Mouse (Mus musculus) liver, embryonic 16.5 days (tissue): ENCODE measurements around the gene Arhgef12. TPM values are rescaled to one million over a fixed set of nuclear protein-coding genes. Genes with fewer than 3 reads are reported as not detected.

Experiments used
- ATAC-seq: fragments of 200-750 bp; cut with Nextera tagmentation; 2 replicates; pipeline ENCODE4 v1.8.0; 2017; ENCODE audit warnings: low read depth, mild to moderate bottlenecking, moderate number of reproducible peaks, moderate library complexity
- H3K27ac ChIP-seq: fragments of 300-500 bp; sonication (generic); 2 replicates; pipeline ENCODE4 v1.5.1; 2014; ENCODE audit warnings: mild to moderate bottlenecking, low read length
- H3K27me3 ChIP-seq: fragments of 300-500 bp; sonication (generic); 2 replicates; pipeline ENCODE4 v1.6.1; 2014; ENCODE audit warnings: low read depth, low read length, mixed read lengths; ENCODE audit not compliant: control insufficient read depth, insufficient read depth
- H3K36me3 ChIP-seq: fragments of 300-500 bp; sonication (generic); 2 replicates; pipeline ENCODE4 v1.6.1; 2014; ENCODE audit warnings: mild to moderate bottlenecking; ENCODE audit not compliant: control insufficient read depth, insufficient read depth
- H3K4me1 ChIP-seq: fragments of 300-500 bp; sonication (generic); 2 replicates; pipeline ENCODE4 v1.6.1; 2014; ENCODE audit warnings: low read depth, low read length, mixed read lengths; ENCODE audit not compliant: control insufficient read depth
- H3K4me2 ChIP-seq: fragments of 300-500 bp; sonication (generic); 2 replicates; pipeline ENCODE4 v1.6.1; 2014; ENCODE audit warnings: low read depth, low read length, mixed read lengths
- H3K4me3 ChIP-seq: fragments of 300-500 bp; sonication (generic); 2 replicates; pipeline ENCODE4 v1.5.1; 2014; ENCODE audit warnings: low read depth, mild to moderate bottlenecking, low read length
- H3K9ac ChIP-seq: fragments of 300-500 bp; sonication (generic); 2 replicates; pipeline ENCODE4 v1.6.1; 2014; ENCODE audit warnings: low read depth, low read length
- H3K9me3 ChIP-seq: fragments of 300-500 bp; sonication (generic); replicated peaks from 2 replicates; pipeline ENCODE4 v1.6.1; 2016; ENCODE audit warnings: low read length; ENCODE audit not compliant: control insufficient read depth
- WGBS: fragments of 180-500 bp; shearing (Covaris S2); extraction: QIAGEN DNeasy Blood & Tissue Kit; methylation state at CpG from one replicate; pipeline ENCODE4 v1.1.7; 2014; ENCODE audit not compliant: insufficient replicate concordance; 5-methylcytosine and 5-hydroxymethylcytosine counted together
- polyA plus RNA-seq: library from polyadenylated mRNA; unstranded; fragments of >200 nt; fragmentation: Nextera tagmentation; extraction: Ambion mirVana; gene quantifications from 2 replicates; pipeline ENCODE4 v1.2.1, GENCODE M21; 2015

Arhgef12 gene
- polyA plus RNA-seq, 1 experiment from 2014 or later, result 7.8 TPM

DNA sequence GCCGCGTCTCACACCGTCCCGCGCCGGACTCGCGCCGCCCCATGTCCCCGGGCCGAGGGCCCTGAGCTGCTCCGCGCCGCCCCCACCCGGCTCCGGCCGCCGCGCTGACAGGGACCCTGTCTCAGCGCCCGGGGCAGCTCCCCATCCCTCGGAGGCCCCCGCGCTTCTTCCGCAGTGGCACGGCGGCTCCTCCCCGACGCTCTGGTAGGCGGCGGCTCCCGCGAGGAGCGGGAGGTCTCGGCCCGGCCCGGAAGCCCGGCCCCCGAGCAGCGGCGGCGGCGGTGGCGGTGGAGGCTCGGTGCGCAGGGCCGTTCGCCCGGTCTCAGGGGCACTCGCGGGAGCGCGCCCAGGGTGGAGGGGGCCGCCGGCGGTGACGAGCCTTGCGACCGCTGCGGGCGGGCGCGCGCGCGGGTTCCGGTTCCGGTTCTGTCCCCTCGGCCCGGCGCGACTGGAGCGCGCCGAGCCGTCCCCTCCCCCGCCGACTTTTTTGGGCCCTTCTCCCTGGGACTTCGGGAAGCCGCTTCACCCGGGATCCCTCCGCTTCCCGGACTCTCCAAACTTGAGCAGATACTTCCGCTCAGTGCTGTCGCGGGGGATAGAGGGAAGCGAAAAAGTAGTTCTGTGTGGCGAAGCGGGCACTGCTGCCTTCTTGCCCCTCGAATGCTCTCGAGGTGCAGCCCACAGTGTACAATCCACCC, 1.2 kb downstream of the Arhgef12 start:
- no peaks in the 10 kb centered on the region for H3K9me3 ChIP-seq
- H3K4me3 ChIP-seq, result peak overlapping the region; percentile 87
- H3K36me3 ChIP-seq, result no peaks in the 10 kb centered on the region
- H3K4me1 ChIP-seq, result peaks cover 36% of the 10 kb centered on the region
- peak overlapping the region; percentile 89 for H3K9ac ChIP-seq
- ATAC-seq, result peak; percentile 72
- WGBS, result under 1% methylated on average over 73 of the region's 91 CpGs
- H3K27me3 ChIP-seq, result peaks cover 16% of the 10 kb centered on the region
- H3K27ac ChIP-seq, result peak overlapping the region; percentile 98
- H3K4me2 ChIP-seq, result peak overlapping the region; percentile 86

DNA sequence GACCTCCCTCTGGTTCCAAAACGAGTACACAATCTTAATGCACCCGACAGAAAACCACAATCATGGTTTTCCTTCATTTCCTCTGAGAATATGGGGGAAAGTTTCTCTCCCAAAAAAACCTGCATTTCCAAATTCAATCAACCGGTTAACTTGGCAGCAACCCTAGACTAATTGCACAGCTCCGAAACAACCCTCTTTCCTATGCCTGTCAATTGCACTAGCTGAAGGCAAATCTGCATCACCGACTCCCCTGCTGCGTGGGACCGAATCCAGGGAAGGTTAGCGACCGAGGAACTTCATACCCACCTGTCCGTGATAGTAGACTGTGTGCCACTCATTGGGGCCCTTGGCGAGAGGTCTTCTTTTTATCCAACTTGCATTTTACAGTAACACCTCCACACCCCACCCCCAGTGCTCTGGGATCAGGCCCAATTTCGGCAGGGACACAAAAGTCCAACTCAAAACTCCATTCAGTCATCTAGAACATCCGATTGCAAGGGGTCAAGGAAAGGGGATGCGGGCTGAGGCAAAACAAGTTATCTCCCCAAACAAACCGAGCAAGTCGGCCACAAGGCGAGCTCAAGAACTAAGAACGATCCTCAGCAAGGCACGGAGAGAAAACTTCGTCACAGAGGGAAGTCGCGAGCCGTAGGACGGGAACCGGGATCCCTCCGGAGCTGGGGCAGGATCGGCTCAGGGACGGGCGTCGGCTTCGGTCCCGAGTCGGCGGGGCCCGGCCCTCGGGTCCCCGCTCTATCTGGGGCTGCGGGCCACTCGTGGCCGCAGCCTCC, 2.0 kb downstream of the Arhgef12 start:
- no peaks in the 10 kb centered on the region for H3K36me3 ChIP-seq
- H3K4me3 ChIP-seq, result peak overlapping the region; percentile 87
- peak overlapping the region; percentile 98 for H3K27ac ChIP-seq
- H3K4me2 ChIP-seq, result peak overlapping the region; percentile 86
- peaks cover 38% of the 10 kb centered on the region for H3K4me1 ChIP-seq
- H3K9me3 ChIP-seq, result no peaks in the 10 kb centered on the region
- peak; percentile 49; the same call in 1 of the 2 replicates for ATAC-seq
- under 1% methylated on average over 38 of the region's 40 CpGs for WGBS
- peak overlapping the region; percentile 89 for H3K9ac ChIP-seq
- peaks cover 9% of the 10 kb centered on the region for H3K27me3 ChIP-seq

DNA sequence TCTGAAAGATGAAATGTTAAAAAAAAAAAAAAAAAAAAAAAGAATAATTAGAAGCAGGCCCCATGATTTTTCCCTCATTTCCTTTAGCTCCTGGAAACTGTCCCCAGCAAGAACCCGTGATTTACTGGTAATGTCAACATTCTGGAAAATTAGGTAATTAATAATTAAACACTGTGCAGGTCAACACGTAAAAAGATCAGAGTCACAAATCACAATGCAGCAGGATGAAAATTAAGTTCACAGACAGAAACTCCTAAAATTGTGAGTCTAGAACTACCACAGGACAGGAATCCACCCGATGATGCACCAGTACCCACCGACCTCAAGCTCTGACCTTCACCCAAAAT, 2.5 kb downstream of the Arhgef12 start:
- H3K4me2 ChIP-seq, result peak overlapping the region; percentile 86
- peak overlapping the region; percentile 98 for H3K27ac ChIP-seq
- peaks cover 41% of the 10 kb centered on the region for H3K4me1 ChIP-seq
- no peaks in the 10 kb centered on the region for H3K9me3 ChIP-seq
- H3K4me3 ChIP-seq, result peak overlapping the region; percentile 87
- 7% methylated on average over 4 of the region's 4 CpGs for WGBS
- H3K9ac ChIP-seq, result peak overlapping the region; percentile 89
- ATAC-seq, result no peak
- peaks cover 8% of the 10 kb centered on the region for H3K27me3 ChIP-seq
- H3K36me3 ChIP-seq, result no peaks in the 10 kb centered on the region

DNA sequence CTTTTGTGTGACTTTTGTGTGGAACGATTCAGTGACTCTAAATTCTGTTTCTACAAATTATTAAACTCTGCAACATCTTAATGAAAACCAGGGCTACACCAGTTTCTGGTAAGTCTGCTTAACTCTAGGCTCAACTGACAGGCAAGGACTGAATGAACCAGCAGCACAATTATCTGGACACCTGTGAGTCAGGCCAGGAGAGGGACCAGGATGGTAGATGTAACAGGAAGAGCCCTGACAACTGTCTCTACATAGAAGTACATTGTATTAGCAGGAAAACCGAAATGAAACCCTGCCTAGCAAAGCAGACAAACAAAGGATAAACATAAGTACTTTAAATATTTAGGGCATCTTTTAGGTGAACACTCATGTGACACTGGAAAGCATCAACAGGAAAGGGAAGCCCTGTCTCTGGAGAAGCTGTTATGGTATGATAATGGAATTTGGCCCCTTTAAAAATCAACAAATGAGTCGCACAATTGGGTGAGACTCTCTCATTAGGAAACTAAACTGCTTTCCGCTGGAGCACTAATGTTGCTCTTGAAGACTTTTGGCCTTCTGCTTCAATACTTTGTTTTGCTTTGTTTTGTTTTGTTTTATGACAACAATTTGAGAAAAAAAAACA, 3.3 kb downstream of the Arhgef12 start:
- Histone ChIP-seq H3K9me3 (no peaks in the 10 kb centered on the region), H3K4me2 (peak overlapping the region; percentile 86), H3K4me3 (peak overlapping the region; percentile 87), H3K27me3 (peaks cover 8% of the 10 kb centered on the region), H3K36me3 (no peaks in the 10 kb centered on the region), H3K9ac (peak overlapping the region; percentile 89), H3K4me1 (peaks cover 41% of the 10 kb centered on the region), H3K27ac (peak overlapping the region; percentile 98)
- no peak for ATAC-seq
- WGBS, result 24% methylated on average over 4 of the region's 4 CpGs

DNA sequence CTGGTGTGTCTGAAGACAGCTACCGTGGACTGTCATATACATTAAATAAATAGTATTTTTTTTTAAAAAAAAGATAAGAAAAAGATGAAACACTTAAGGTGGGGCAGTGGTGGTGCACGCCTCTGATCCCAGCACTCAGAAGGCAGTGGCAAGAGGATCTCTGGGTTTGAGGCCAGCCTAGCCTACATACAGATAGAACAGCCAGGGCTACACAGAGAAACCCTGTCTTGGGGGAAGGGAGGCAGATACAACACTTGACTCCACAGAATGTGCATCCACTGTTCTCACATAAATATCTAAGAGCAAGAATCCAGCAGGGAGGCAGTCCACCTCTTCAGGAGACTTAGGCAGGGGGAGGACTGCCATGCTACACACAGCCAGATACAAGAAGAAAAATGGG, 4.1 kb downstream of the Arhgef12 start:
- Histone ChIP-seq H3K27me3 (peaks cover 5% of the 10 kb centered on the region), H3K36me3 (no peaks in the 10 kb centered on the region), H3K4me2 (peak overlapping the region; percentile 86), H3K27ac (peak overlapping the region; percentile 98), H3K9ac (peak overlapping the region; percentile 89), H3K4me3 (peak overlapping the region; percentile 87), H3K9me3 (no peaks in the 10 kb centered on the region), H3K4me1 (peaks cover 39% of the 10 kb centered on the region)
- WGBS, result 39% methylated on average over 2 of the region's 2 CpGs
- ATAC-seq, result 0 out of 2 replicates have a peak, but pooled peaks have one; percentile 7

DNA sequence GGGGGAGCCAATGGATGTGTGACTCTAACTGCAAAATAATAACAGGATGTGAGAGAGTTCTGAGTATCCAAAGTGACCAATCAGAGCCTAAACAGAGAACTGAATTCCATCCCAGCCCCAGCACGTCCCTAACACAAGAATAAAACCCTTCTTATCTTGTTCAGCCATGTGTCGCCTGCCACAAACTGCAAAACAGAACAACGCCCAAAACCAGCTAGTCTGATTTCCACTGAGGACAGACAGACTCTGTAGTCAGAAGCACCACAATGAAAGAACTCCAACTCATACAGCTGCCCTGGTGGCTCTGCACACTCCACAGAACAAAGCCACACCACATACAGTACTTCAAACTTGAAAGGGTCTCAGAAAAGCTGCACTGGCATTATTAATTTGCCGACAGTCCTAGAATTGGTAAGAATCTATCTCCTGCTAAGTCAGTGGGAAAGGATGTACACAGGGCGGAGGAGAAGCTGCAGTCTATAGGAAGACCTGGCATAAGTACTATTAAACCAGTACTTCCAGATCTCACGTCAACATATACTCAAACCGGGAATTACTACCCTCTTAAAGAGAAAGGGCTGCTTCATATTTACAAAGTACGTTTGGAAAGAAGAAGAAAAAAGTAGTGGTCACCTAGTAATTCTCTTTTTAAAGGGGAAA, 5.0 kb downstream of the Arhgef12 start:
- no peaks in the 10 kb centered on the region for H3K9me3 ChIP-seq
- H3K4me1 ChIP-seq, result peaks cover 42% of the 10 kb centered on the region
- ATAC-seq, result peak; percentile 79
- H3K4me2 ChIP-seq, result peak overlapping the region; percentile 86
- H3K9ac ChIP-seq, result peak overlapping the region; percentile 89
- no peaks in the 10 kb centered on the region for H3K27me3 ChIP-seq
- no peaks in the 10 kb centered on the region; the same call in 1 of the 2 replicates for H3K36me3 ChIP-seq
- H3K4me3 ChIP-seq, result peak overlapping the region; percentile 87
- H3K27ac ChIP-seq, result peak overlapping the region; percentile 98
- 29% methylated on average over 8 of the region's 8 CpGs for WGBS

DNA sequence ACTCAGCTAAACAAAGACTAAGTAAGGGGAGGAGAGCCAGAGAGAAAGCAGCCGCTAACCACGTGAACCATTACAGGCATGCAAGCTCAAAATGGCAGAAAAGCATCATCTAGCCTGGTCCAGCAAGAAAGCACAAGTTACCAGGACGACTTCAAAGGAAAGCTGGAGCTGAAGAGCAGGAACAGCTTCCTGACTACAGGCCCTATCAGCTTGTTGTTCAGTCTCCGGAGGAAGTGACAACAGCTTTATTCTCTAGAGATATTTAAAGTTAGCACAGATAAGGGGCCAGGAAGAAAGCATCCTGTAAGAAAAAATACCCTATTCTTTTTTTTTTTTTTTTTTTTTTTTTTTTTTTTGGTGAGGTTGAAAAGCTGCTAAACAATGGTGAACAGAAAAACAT, 8.1 kb downstream of the Arhgef12 start:
- Histone ChIP-seq H3K27me3 (no peaks in the 10 kb centered on the region), H3K4me2 (peak overlapping the region; percentile 32; the same call in 1 of the 2 replicates), H3K27ac (no peak overlapping the region), H3K9me3 (no peaks in the 10 kb centered on the region), H3K36me3 (no peaks in the 10 kb centered on the region; the same call in 1 of the 2 replicates), H3K4me1 (peaks cover 44% of the 10 kb centered on the region), H3K9ac (no peak overlapping the region), H3K4me3 (no peak overlapping the region)
- 17% methylated on average over 4 of the region's 4 CpGs for WGBS
- ATAC-seq, result no peak

DNA sequence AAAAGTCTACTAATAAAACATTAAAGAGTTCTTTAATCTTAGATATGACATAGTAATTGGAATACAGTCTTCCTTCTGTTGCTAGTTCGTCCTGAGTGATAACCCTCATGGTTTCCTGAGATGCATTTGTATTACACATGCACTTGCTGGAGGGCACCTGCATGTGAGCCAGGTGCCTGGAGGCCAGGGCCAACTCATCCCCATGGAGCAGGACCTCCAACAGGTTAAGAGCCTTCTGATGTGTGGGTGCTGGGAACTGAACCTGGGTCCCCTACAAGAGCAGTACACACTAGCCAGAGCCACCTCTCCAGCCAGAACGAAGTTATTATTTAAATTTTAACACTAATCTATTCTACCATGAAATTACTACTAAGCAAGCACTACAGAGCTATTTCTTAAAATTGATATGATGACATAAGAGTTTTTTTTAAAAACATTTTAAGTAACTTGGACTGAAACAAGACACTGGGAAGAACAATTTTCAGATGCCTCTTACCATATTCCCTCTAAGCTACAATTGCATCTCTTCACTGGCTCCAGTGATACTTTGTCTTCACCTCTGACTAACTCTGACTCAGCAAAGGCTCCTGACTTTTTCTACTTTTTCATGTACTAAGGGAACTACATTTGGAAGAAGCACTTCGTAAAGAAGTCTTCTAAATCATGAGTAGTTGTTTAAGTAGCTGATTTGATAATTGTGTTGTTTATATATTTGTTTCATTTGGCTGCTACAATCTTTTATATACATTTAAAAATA, 9.1 kb downstream of the Arhgef12 start:
- Histone ChIP-seq H3K9me3 (no peaks in the 10 kb centered on the region), H3K4me3 (no peak overlapping the region), H3K27me3 (no peaks in the 10 kb centered on the region), H3K9ac (no peak overlapping the region), H3K4me2 (no peak overlapping the region), H3K4me1 (peaks cover 38% of the 10 kb centered on the region), H3K27ac (no peak overlapping the region), H3K36me3 (no peaks in the 10 kb centered on the region; the same call in 1 of the 2 replicates)
- no peak for ATAC-seq
- WGBS, result 78% methylated on average over 3 of the region's 3 CpGs
